Mouse (Mus musculus): ENCODE data around the gene Uqcrc2.

DNA sequence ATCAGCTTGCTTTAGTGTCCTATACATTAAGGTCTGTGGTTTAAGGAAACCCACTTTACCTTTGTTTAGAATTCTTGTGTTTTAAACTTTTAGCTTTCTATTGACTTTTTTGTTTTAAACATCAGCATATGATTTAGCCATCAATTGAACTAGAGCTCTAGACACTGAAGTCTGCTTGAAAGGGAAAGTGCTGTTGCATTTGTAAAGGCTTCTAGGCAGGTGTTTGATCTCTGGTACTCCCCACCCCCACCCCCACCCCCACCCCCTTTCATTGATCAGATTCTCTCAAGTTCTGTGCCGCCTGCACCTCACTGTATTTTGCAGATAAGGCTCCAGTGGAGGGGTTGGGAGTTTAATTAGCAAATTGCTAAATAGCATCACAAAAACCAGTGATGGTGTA lies 60.7 kb downstream of the Uqcrc2 start:
- TF ChIP-seq CTCF (IDR thresholded peaks at IDR 0.05; ENCODE audit: low read depth, low read length) (no peak), TAL1 (conservative IDR thresholded peaks at IDR 0.05; ENCODE audit: low read depth, low read length) (no peak; the same call in 1 of the 2 replicates), POLR2AphosphoS5 (IDR thresholded peaks at IDR 0.05; ENCODE audit: insufficient replicate concordance, low read depth, low read length) (no peak)

Measured in G1E (cell line).